Mouse (Mus musculus): ENCODE results near the gene Gcc1. TPM values are rescaled to one million over a fixed set of nuclear protein-coding genes. Genes with fewer than 3 reads are reported as not detected.

Gcc1 gene
- polyA plus RNA-seq (2012; rRNA removed), result 9.7 and 11.8 TPM in 2 replicates

GRCm38 (mm10) chr6:28428290-28428689, at the start of gene Gcc1:
TSS of gene Gcc1 (minus strand) at chr6:28428390.

GRCm38 (mm10) chr6:28474839-28475238, 46.6 kb upstream of the Gcc1 start, which contains the start of gene Snd1:
TSS of gene Snd1 (plus strand) at chr6:28475139.

GRCm38 (mm10) chr6:28449253-28449652, 21.1 kb upstream of the Gcc1 start, which contains the start of gene Pax4:
TSS of gene Pax4 (minus strand) at chr6:28449353.

GRCm38 (mm10) chr6:28427096-28427839, 922 bp downstream of the Gcc1 start, which contains the start of gene Fscn3:
TSS of gene Fscn3 (plus strand) at chr6:28427789.

GRCm38 (mm10) chr6:28423313-28423712, 4.9 kb downstream of the Gcc1 start, which contains the start of gene Arf5:
TSS of gene Arf5 (plus strand) at chr6:28423560.

GRCm38 (mm10) chr6:28397681-28398203, 30.4 kb downstream of the Gcc1 start, which contains the start of gene Zfp800:
TSS of gene Zfp800 (minus strand) at chr6:28398005.

Other genes with a start within 250 kb of the Gcc1 start
- 4.8 and 5.5 TPM in 2 replicates for gene Zfp800, start 30.4 kb downstream of the Gcc1 start, polyA plus RNA-seq (2012; rRNA removed)
- gene Arf5, start 4.8 kb downstream of the Gcc1 start, polyA plus RNA-seq (2012; rRNA removed), result 648 and 749 TPM in 2 replicates
- gene Fscn3, start 601 bp downstream of the Gcc1 start, polyA plus RNA-seq (2012; rRNA removed), result not detected in 2 replicates
- 0.64 and 0.72 TPM in 2 replicates for gene Pax4, start 21.0 kb upstream of the Gcc1 start, polyA plus RNA-seq (2012; rRNA removed)
- gene Snd1, start 46.7 kb upstream of the Gcc1 start, polyA plus RNA-seq (2012; rRNA removed), result 67.0 and 81.6 TPM in 2 replicates

Measured in colon, adult 2 months (tissue).